Mouse (Mus musculus) hematopoietic stem cell, adult 5-6 weeks (primary cell): ENCODE data around the gene Trap1. TPM values are rescaled to one million over a fixed set of nuclear protein-coding genes. Genes with fewer than 3 reads are reported as not detected.
A peak's percentile ranks its signal among the peaks of the same experiment; 100 is the strongest.
"Not testable (repeated sequence)": the region's sequence is repeated elsewhere in the genome, so short reads cannot be mapped to it uniquely, and the experiment has no call there.

Experiments used
- ATAC-seq, 2 experiments: fragments of 125-278 bp in 1 of 2; replicated peaks in 1 of 2; 2 replicates each; pipeline ENCODE4 v1.8.0; 2016 to 2017; ENCODE audit warnings: inconsistent platforms in 2 of 2, mild to moderate bottlenecking in 2 of 2, moderate number of reproducible peaks in 2 of 2, low read depth in 1 of 2, moderate TSS enrichment in 1 of 2; ENCODE audit not compliant: low FRiP score in 2 of 2, poor library complexity in 2 of 2, severe bottlenecking in 2 of 2, insufficient read depth in 1 of 2, low TSS enrichment in 1 of 2
- total RNA-seq: library from RNA; stranded (forward); fragments of 172-1452, 232-1000 nt; gene quantifications from 2 replicates; pipeline ENCODE4 v1.2.3, GENCODE M21; 2017

Trap1 gene
- total RNA-seq = 107 and 152 TPM in 2 replicates

DNA sequence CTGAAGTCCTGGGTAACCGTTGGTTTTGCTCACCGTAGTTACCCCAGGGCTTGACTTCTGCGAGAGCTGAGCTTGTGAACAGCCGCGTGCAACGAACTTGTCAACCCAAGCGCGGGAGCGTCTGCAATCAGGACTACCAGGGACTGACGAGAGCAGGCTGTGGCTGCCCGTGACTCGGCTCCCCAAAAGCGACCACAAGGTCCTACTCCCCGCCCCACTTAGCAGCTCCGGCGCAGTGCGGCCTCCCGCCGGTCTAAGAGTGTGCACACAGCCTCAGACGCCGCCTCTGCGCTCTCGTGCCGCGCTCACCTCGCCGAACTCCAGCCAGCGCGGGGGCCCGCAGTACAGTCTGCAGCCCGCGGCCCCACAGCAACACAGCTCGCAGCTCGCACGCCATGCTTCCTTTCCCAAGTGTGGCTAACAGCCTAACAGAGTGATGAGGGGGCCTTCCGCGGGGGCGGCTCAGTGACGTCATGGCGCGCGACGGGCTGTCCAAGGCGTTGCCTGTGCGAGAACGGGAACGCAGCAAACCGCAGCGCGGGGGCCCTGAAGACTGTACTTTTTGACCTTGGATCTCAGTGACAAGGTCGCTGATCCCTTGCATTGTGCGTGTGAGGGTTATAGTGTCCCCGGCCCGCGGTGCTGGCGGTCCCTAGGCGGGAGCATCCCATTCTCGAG is at the start of gene Trap1:
Gene Trap1, minus strand, starts transcription at position 444 of the 678 bp plus-strand sequence.
- peak; percentile 87 to 89 for ATAC-seq

DNA sequence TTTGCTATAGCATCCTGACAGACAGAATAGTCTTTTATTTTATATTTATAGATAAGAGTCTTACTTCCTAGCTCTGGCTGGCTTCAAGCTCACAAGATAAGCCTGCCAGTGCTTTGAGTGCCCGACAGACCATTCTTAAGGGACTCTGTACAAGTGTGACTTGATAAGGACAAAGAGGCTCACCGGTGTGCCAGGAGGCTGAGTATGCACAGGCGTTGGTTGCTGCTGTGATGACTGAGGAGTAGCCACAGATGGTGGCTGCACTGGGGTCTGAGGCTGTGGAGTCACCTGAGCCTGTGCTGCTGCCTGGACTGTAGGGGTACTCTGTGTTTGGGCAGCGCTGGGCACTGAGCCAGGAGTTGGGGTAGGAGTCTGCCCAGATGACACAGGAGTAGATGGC is 39.4 kb upstream of the Trap1 start:
- ATAC-seq = peak in 1 of 2 experiments; percentile 42; a peak in 1 of 4 replicates

DNA sequence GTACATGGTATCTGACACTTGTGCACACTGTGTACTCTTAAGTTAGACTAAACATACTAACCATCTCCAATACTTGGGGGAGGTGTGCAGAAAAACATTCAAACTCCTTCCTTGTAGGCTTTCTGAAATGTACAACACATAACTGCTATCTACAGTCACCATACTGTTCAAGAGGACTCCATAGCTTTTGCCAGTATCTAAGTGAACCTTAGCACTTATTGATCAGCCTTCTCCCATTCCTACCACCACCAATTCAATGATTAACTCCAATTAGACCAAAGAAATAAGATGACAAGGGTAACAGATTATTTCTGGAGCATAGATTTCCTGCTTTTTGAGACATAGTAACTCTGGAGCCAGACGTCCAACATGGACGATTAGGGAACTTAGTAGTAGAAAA is 22.7 kb upstream of the Trap1 start:
- ATAC-seq = no peak

DNA sequence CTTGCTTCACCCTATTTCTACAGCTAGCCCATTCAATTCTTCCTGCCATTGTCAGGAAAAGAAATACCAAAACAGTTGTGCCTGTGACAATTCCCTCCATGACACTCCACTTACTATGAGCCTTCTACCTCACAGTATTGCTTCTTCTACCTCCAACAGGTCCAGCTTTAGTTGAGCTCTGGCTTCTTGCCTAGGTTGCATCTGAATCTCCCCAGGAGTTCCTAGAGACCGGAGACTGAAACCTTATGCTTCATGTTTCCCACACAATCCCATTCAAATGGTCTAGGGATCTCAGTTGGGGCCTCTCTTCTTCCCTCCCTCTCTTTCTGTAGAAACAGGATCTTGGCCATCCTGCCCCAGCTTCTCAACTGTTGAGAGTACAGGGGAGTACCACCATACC is 19.9 kb upstream of the Trap1 start:
- ATAC-seq = no peak

DNA sequence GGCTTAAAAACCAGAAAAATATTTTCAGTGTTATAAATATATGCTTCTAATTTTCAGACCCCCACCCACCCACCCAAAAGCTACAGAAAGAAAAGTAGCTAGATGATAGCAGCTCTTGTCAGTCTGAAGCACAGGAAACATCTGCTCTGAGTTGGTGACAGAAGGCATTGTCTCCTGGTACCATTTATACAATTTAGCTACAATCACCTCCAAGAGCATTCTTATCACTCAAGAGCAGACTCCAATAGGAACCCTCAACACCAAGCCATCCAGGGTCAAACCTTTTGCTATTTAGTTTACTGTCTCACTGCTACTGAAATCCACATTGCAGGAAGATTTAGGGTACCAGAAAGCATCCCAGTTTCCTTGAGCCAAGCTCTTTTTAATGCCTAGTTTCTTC is 19.3 kb upstream of the Trap1 start:
- no peak; a peak in 1 of 4 replicates for ATAC-seq

DNA sequence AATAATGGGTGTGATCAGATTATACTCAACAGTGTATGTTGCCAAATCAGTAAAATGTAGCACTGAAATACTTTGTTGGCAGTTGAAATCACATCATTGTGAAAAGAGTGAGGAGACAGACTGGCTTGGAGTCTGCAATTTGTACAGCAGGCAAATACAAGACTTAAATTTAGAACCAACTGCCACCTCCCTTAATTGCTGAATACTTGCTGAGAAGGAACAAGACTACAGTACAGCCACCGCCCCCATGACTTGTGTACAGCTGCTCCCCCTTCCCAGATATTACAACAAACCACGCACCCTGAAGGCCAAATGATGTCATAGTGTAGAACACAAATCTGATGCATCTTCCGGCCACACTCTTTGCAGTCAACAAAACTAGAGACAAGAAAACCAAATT is 18.5 kb upstream of the Trap1 start:
- ATAC-seq = no peak

DNA sequence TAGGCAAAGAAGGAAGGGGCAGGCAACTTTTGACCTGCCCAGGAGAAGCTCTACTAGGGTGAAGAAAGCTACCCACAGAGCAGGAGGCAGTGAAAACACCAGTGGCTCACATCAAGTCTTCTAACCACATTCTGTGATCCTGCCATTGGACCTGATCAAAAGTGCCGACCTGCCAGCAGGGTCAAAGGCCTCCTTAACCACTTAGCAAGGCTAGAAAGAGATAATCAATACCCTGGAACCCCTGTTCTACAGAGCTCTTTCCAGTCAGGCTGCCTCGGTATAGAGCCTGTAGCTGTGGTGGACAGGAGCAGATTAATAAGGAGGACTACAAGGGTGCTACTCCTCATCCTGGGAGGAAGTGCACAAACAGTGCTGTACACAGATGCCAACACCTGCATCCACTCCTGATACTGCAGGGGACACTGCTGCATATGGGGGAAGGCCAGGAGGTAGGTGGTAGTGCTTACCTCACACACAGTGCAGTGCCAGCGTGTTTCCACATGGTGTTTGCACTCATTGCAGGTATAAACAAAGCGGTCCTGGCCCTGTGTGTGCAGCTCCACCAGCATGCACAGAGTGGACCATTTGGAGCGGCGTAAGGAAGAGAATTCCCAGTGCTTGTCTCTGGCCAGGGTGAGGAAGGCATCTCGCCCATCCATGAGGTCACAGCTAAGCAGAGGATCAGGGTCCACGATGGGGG is 9.7 kb upstream of the Trap1 start:
- no peak for ATAC-seq

DNA sequence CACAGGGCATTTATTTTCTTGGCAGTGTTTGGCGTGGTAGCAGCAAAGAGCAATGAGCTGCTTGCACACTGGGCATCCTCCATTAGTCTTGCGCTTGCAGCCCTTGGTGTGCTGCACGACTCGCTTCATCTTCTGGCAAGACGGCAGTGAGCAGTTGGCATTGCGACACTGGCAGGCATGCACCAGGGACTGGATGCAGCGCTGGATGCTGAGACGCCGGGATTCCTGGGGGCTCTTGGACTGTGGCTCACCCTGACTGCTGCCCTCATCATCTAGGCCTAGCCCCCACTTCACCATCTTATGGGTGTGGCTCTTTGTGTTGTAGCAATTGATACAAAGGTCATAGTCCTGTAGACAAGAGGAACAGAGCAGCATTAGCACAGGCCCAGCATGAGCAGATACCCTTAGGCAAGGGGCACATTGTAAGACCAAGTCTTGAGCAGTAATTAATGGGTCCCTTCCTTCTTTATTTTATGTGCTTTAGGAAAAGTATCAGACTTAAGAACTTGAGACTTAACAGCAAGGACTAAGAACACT is 8.3 kb upstream of the Trap1 start:
- ATAC-seq = no peak

DNA sequence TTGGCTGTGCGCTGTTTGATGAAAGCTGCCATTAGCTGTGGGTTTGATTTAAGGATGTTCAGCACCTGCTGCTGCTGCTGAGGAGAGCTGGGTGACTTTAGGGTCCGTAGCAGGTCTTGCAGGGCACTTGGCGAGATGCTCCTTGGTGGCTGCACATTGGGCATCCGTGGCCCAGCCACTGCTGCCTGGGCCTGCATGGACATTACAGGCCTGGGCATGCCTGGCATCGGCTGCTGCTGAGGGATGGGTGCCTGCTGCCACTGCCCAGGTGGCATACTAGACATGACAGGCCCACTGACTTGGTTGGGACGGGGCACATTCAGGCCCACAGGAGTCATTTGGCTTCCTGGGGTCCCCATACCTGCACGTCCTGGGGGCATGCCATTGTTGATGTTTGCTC is 7.4 kb upstream of the Trap1 start:
- ATAC-seq = no peak

DNA sequence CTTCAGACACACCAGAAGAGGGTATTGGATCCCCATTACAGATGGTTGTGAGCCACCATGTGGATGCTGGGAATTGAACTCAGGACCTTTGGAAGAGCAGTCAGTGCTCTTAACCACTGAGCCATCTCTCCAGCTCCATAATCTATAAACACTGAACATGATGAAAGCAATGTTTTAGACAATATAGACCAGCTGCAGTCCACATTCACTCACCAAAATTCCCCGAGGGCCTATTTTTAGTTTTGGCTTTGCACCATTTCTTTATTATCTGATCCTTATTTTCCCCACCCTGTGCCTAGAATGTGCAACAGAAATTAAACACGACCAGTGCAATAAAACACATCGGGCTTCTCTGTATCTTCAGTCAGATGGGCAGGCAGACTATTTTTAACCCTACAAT is 2.8 kb upstream of the Trap1 start:
- ATAC-seq = not testable (repeated sequence)

DNA sequence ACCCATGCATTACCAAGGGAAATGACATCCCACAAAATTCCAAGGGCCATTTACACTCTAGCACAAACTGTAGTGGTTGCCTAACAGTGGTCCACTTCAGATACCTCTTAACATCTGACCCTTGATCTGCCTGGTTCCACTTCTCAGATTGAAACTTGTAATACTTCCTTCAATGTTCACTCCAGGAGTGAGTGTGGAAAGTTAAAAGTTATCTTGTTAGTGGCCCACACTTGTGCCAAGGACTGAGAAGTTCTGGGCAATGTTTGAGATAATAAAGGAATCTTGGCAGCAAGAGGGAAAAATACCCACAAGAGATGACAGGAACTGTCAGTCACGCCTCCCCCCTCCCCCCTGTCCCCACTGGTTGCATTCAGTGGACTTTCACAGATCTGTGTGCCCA is 2.0 kb upstream of the Trap1 start:
- no peak for ATAC-seq

DNA sequence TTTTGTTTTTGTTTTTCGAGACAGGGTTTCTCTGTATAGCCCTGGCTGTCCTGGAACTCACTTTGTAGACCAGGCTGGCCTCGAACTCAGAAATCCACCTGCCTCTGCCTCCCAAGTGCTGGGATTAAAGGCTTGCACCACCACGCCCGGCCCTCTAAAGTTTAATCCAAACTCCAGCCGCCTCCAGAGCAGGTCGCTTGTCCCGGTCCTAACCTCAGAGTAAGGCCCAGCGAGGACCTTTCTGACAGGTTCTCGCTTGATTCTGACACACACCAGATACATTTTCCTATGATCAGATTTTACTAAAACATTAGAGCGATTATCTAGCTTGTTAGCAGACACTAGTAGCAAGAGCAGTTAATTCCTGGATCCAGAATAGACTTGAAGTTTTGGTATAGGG is 675 bp upstream of the Trap1 start:
- not testable (repeated sequence) for ATAC-seq

DNA sequence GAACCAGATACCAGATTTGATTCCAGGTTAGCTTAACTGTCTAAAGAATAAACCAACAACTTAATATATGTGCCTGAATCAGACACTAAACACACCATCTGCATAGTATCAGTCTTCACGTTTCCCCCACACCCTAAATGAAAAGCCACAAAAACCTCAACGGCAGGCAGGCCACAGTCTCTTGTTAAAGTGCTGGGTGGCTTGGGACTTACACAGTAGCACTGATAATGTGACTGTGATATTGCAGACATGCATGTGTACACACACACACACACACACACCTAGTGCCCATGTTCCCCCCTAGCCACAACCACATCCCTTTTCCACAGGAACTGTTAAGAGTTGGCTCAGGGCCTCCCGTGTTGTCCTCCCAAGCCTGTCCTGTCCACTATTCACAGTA is 2.8 kb downstream of the Trap1 start:
- ATAC-seq = peak; percentile 59 to 65

DNA sequence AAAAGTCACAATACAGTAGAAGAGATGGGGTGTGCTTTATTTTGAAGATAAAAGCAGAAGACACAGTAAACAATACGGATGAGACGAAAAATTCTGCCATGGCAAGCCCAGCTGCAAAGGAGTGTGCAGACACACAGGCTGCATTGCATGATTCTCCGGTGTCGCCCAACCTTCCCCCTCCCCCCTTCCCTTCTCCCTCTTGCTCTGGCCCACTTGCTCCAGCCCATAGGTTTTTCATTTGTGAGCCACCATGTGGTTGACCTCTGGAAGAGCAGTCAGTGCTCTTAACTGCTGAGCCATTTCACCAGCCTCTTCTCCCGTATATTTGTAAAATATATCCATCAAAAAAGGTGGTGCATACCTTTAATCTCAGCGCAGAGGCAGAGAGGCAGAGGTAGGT is 3.3 kb downstream of the Trap1 start:
- no peak for ATAC-seq

DNA sequence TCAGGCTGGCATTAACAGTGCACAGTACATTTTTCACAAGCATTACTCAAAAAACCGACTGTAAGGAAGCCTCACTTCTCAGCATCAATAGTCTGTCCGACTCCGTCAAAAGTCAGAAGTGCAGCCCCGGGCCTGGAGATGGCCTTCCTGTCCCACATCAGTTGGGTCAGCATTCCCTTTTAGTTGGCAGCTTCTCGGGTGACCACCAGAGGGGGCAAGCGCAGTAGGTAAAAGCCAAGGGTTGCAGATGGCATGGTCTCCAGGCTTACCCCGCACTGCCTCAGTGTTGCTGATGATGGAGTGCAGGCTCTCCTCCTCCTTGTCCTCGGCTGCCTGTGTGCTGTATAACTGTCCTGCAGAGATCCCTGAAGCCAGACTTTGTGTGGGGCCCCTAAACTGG is 9.0 kb downstream of the Trap1 start:
- peak; percentile 78 to 85 for ATAC-seq

DNA sequence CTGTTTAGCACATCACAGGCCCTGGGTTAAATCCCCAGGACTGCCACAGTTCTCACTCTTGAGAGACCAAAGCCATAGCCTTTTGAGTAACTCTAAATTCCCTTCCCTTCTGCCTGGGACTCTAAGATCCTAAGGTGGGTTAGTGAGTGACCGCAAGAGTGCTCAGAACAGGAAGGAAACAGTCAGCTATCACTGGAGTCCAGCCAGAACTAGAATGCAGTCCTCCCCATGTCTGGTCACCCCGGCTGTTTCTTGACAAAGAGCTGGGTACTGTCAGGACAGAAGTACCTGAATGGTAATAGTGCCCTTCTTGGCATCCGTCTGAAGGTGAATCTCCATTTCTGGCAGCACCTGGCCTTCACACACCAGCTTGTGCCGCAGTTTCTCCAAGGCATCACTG is 12.7 kb downstream of the Trap1 start:
- ATAC-seq = no peak

DNA sequence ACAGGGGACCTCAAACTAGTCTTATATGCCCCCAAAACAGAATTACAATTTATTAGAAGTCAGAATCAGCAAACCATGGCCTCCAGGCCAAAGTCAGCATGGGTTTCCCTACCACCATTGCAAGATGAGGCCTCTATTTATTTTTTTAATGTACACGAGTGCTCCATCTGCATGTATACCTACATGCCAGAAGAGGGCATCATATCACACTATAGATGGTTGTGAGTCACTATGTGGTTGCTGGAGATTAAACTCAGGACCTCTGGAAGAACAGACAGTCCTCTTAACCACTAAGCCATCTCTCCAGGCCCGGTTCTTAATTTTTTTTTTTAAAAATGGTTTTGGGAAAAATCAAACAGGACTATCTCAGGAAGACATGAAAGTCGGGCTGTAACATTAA is 23.8 kb downstream of the Trap1 start:
- ATAC-seq = no peak

DNA sequence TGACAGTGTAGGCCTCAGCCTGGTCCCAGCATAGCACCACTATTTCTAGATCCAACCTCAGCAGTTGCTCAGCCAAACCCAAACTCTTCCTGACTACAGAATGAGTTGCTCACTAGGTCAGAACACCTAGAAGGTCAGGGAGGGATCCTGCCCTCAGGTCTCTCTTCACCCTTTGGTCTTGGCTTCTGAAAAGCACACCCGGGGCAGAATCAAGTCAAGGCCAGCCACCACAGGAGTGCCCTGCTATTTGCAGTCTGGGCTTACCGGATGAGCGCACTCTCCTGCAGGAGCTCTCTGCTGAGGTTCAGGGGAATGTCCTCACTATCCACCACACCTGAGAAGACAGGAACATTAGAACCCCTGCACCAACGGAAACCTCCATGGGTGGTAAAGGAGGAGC is 25.0 kb downstream of the Trap1 start:
- no peak for ATAC-seq

DNA sequence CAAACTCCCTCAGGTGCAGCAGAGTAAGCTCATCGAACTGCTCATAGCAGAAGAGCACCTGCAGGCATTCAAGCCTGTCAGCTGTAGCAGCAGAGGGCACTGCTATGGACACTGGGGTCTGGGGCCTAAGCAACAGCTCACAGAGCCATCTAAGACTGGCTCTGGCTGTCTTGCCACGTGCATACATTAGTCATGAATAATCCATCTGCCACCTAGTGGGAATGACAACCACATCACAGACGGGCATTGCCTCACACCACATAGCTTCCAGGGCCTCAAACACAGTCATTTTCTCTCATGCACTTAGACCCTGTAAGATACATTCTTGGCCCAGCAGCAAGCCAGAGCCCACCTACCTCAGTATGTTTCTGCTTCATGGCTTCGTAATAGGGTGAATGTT is 32.1 kb downstream of the Trap1 start:
- ATAC-seq = no peak
